Mouse (Mus musculus) lung, postnatal 36 days (tissue): ENCODE data around the gene Mup17.
"Not testable (repeated sequence)": the region's sequence is repeated elsewhere in the genome, so short reads cannot be mapped to it uniquely, and the experiment has no call there.

ENCODE experiments used
- DNase-seq: peaks from one replicate; pipeline ENCODE4 v3.0.0; 2022; ENCODE audit warnings: mixed read lengths

Gene Mup17

DNA sequence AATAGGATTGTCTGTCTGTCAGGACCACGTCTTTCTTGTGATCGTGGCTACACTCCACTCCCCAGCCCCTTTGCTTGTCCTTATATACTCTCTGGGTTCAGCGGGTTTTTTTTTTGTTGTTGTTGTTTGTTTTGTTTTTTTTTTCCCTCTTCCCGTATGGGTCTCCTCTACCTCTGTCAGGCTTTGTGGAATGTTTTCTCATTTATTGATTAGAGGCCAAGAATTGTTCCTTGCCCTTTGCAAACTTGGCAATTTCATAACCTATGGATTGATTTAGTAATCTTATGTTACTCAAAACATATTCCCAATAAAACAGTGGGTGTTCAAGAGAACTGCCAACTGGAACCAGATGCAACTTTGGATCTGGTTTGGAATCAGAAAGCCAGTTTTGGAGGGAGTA, at the start of gene Mup17:
TSS of gene Mup17 (minus strand) at position 101 of the 400 bp plus-strand sequence.
- DNase-seq = not testable (repeated sequence)

- not testable (repeated sequence) for DNase-seq
Observed at GRCm38 (mm10) chr4:61571561-61571960, 24.1 kb downstream of the Mup17 start.

DNA sequence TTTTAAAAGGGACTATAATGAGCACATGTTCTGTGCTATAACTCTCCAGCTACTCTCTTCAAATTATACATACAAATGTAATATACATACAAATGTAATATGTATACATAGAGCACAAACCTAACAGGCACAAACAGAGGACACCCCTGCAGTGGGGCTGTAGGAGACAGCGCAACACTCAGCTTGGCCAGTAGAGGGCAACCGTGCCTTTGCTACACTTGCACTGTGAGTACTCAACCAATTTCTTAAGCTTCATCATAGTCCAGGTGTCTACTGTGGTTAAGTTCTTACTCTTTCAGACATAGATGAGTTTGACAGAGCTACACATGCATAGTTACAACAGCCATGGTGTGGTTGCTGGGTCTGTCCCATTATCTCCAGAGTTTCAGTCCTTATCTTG, 39.8 kb downstream of the Mup17 start:
- peak; percentile 3 for DNase-seq
